Mouse (Mus musculus) CH12.LX (cell line): ENCODE results near the gene Smg5. TPM values are rescaled to one million over a fixed set of nuclear protein-coding genes. Genes with fewer than 3 reads are reported as not detected.

Source experiments
- DNase-seq: peaks from one replicate; pipeline ENCODE4 v3.0.0-alpha.2; 2013; ENCODE audit errors: extremely low read depth
- H3K27ac ChIP-seq: 2 replicates; pipeline ENCODE4 v1.5.1; 2012; ENCODE audit warnings: low read depth, mild to moderate bottlenecking, control low read depth, moderate library complexity; ENCODE audit not compliant: insufficient read depth
- H3K27me3 ChIP-seq: replicated peaks from 2 replicates; pipeline ENCODE3; 2012; ENCODE audit warnings: inconsistent platforms
- H3K36me3 ChIP-seq, 2 experiments: replicated peaks in 1 of 2; 2 replicates each; pipeline versions ENCODE3 to v1.6.1; 2012; ENCODE audit warnings: inconsistent platforms in 1 of 2, low read length in 1 of 2, mild to moderate bottlenecking in 1 of 2, mixed read lengths in 1 of 2, moderate library complexity in 1 of 2; ENCODE audit not compliant: control insufficient read depth in 1 of 2, insufficient read depth in 1 of 2
- H3K4me1 ChIP-seq, 2 experiments: 2 replicates each; pipeline ENCODE4 v1.6.1; 2012; ENCODE audit warnings: inconsistent platforms in 1 of 2, moderate library complexity in 1 of 2; ENCODE audit not compliant: insufficient read depth in 2 of 2, control insufficient read depth in 1 of 2
- H3K4me2 ChIP-seq: 2 replicates; pipeline ENCODE4 v1.6.1; 2012; ENCODE audit warnings: low read depth, mild to moderate bottlenecking, control low read depth; ENCODE audit not compliant: poor library complexity, insufficient read depth, severe bottlenecking
- H3K4me3 ChIP-seq, 3 experiments: fragments of 150-350 bp in 1 of 3; sonication (generic) in 1 of 3; replicated peaks in 1 of 3; 2 replicates each; pipeline versions ENCODE3 to v1.5.1; 2011 to 2012; ENCODE audit warnings: low read depth in 2 of 3, low read length in 2 of 3, mild to moderate bottlenecking in 2 of 3, moderate library complexity in 2 of 3, control low read depth in 1 of 3, improper control_type of control experiment in 1 of 3, inconsistent platforms in 1 of 3, mixed read lengths in 1 of 3; ENCODE audit not compliant: poor library complexity in 1 of 3
- H3K79me2 ChIP-seq: replicated peaks from 2 replicates; pipeline ENCODE4 v1.6.1; 2012; ENCODE audit warnings: mild to moderate bottlenecking, moderate library complexity; ENCODE audit not compliant: control insufficient read depth, poor library complexity, insufficient read depth, severe bottlenecking; ENCODE audit errors: extremely low read depth
- H3K9ac ChIP-seq: 2 replicates; pipeline ENCODE4 v1.6.1; 2012; ENCODE audit warnings: low read depth, mild to moderate bottlenecking, control low read depth, moderate library complexity; ENCODE audit not compliant: insufficient read depth
- H3K9me3 ChIP-seq: replicated peaks from 2 replicates; pipeline ENCODE3; 2012; ENCODE audit warnings: low read length, inconsistent platforms, mixed read lengths
- BHLHE40 ChIP-seq: IDR thresholded peaks from 2 replicates; pipeline ENCODE4 v1.6.1; 2011; ENCODE audit warnings: mild to moderate bottlenecking, low read depth, low read length, improper control_type of control experiment
- CHD1 ChIP-seq: IDR thresholded peaks from 2 replicates; pipeline ENCODE4 v1.6.1; 2012; ENCODE audit warnings: low read depth, low read length, improper control_type of control experiment, inconsistent platforms
- CHD2 ChIP-seq: IDR thresholded peaks from 2 replicates; pipeline ENCODE4 v1.6.1; 2011; ENCODE audit warnings: low read length, improper control_type of control experiment
- EP300 ChIP-seq: IDR thresholded peaks from 2 replicates; pipeline ENCODE4 v1.6.1; 2011; ENCODE audit warnings: low read length, improper control_type of control experiment
- ETS1 ChIP-seq: conservative IDR thresholded peaks from 2 replicates; pipeline ENCODE4 v1.6.1; 2012; ENCODE audit warnings: low read depth, mild to moderate bottlenecking, inconsistent platforms, low read length, improper control_type of control experiment, moderate library complexity
- GABPA ChIP-seq: IDR thresholded peaks from 2 replicates; pipeline ENCODE4 v1.6.1; 2012; ENCODE audit warnings: low read depth, low read length, improper control_type of control experiment, inconsistent platforms; ENCODE audit not compliant: insufficient replicate concordance
- JUND ChIP-seq: conservative IDR thresholded peaks from 2 replicates; pipeline ENCODE4 v1.6.1; 2011; ENCODE audit warnings: low read depth, low read length, improper control_type of control experiment
- MAFK ChIP-seq: IDR thresholded peaks from 2 replicates; pipeline ENCODE4 v1.6.1; 2011; ENCODE audit warnings: low read length, improper control_type of control experiment; ENCODE audit not compliant: insufficient replicate concordance
- MAZ ChIP-seq: IDR thresholded peaks from 2 replicates; pipeline ENCODE4 v1.6.1; 2012; ENCODE audit warnings: low read depth, mild to moderate bottlenecking, inconsistent platforms, low read length, improper control_type of control experiment, moderate library complexity
- MEF2A ChIP-seq: IDR thresholded peaks from 2 replicates; pipeline ENCODE4 v1.6.1; 2014; ENCODE audit warnings: low read depth, mild to moderate bottlenecking, inconsistent platforms, low read length, improper control_type of control experiment, borderline replicate concordance
- MXI1 ChIP-seq: IDR thresholded peaks from 2 replicates; pipeline ENCODE4 v1.6.1; 2011; ENCODE audit warnings: mild to moderate bottlenecking, low read depth, low read length, improper control_type of control experiment
- NELFE ChIP-seq: IDR thresholded peaks from 2 replicates; pipeline ENCODE4 v1.6.1; 2011; ENCODE audit warnings: low read depth, low read length, improper control_type of control experiment
- NRF1 ChIP-seq: IDR thresholded peaks from 2 replicates; pipeline ENCODE4 v1.6.1; 2014; ENCODE audit warnings: low read depth, mild to moderate bottlenecking, inconsistent platforms, low read length, improper control_type of control experiment, moderate library complexity
- POLR2AphosphoS2 ChIP-seq: IDR thresholded peaks from 2 replicates; pipeline ENCODE4 v1.6.1; 2011; ENCODE audit warnings: low read depth, low read length, improper control_type of control experiment
- RAD21 ChIP-seq: IDR thresholded peaks from 2 replicates; pipeline ENCODE4 v1.6.1; 2011; ENCODE audit warnings: low read depth, mild to moderate bottlenecking, low read length, improper control_type of control experiment, moderate library complexity
- RCOR1 ChIP-seq: conservative IDR thresholded peaks from 2 replicates; pipeline ENCODE4 v1.6.1; 2012; ENCODE audit warnings: low read depth, mild to moderate bottlenecking, inconsistent platforms, low read length, improper control_type of control experiment
- SIN3A ChIP-seq: IDR thresholded peaks from 2 replicates; pipeline ENCODE4 v1.6.1; 2012; ENCODE audit warnings: low read length, improper control_type of control experiment, inconsistent platforms
- SMC3 ChIP-seq: IDR thresholded peaks from 2 replicates; pipeline ENCODE4 v1.6.1; 2011; ENCODE audit warnings: low read depth, low read length, improper control_type of control experiment
- TBP ChIP-seq: conservative IDR thresholded peaks from 2 replicates; pipeline ENCODE4 v1.6.1; 2011; ENCODE audit warnings: low read depth, low read length, improper control_type of control experiment
- TCF12 ChIP-seq: IDR thresholded peaks from 2 replicates; pipeline ENCODE4 v1.6.1; 2014; ENCODE audit warnings: low read depth, mild to moderate bottlenecking, inconsistent platforms, low read length, improper control_type of control experiment
- UBTF ChIP-seq: IDR thresholded peaks from 2 replicates; pipeline ENCODE4 v1.6.1; 2012; ENCODE audit warnings: low read depth, mild to moderate bottlenecking, inconsistent platforms, low read length, improper control_type of control experiment, moderate library complexity
- USF1 ChIP-seq: IDR thresholded peaks from 2 replicates; pipeline ENCODE4 v1.6.1; 2014; ENCODE audit warnings: low read depth, mild to moderate bottlenecking, inconsistent platforms, low read length, improper control_type of control experiment
- USF2 ChIP-seq: conservative IDR thresholded peaks from 2 replicates; pipeline ENCODE4 v1.6.1; 2011; ENCODE audit warnings: low read depth, low read length, improper control_type of control experiment
- ZMIZ1 ChIP-seq: IDR thresholded peaks from 2 replicates; pipeline ENCODE4 v1.6.1; 2012; ENCODE audit warnings: low read depth, mild to moderate bottlenecking, inconsistent platforms, low read length, improper control_type of control experiment
- ZNF384 ChIP-seq: IDR thresholded peaks from 2 replicates; pipeline ENCODE4 v1.6.1; 2012; ENCODE audit warnings: low read depth, low read length, improper control_type of control experiment, inconsistent platforms
- dilution Hi-C: fragments of 300-500 bp; cut with MboI; formaldehyde crosslinking; loops from 2 replicates; pipeline ENCODE4 v1.14.3; 2020; ENCODE audit warnings: low sequenced_read_pairs; ENCODE audit not compliant: extremely low pct_unique_long_range_greater_than_20kb, extremely low pct_ligation_motif_present
- in situ Hi-C: fragments of 300-500 bp; cut with MboI; formaldehyde crosslinking; loops from 3 replicates; pipeline ENCODE4 v1.14.3; 2019; ENCODE audit warnings: low sequenced_read_pairs, low pct_ligation_motif_present, low pct_unique_long_range_greater_than_20kb, mixed read lengths
- polyA plus RNA-seq: library from polyadenylated mRNA; unstranded; fragments of >175 nt; gene quantifications from 2 replicates; pipeline ENCODE4 v1.2.1, GENCODE M21; 2012; ENCODE audit warnings: low read depth; ENCODE audit not compliant: insufficient read length
- total RNA-seq, 2 experiments: library from RNA; depleted of rRNA; stranded (reverse); fragments of 300-350 nt in 1 of 2; fragments of >200 nt in 1 of 2; gene quantifications; 2 replicates each; pipeline ENCODE4 v1.2.3; 2012 to 2014

Smg5 gene
- total and polyA plus RNA-seq, 3 experiments: 43.7 to 81.6 (median 58.3) TPM

DNA sequence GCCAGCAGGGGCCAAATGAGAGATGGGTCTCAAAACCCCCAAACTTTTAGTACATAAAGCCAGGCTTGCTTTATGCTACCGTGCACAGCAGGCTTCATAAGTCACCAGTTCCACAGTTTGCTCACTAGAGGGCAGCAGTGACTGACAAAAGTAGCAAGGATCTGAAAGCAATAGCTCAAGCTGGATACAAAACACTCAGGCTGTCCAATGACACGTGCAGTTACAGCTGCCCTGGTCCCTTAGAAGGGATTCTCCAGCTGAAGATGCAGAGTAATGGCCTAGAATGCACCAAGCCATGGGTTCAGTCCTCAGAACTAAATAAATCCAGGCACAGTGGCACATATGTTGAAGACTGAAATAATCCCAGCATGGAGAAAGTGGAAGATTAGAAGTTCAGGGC, 71.0 kb downstream of the Smg5 start (continued):
- TF ChIP-seq ZMIZ1 (no peak), RCOR1 (no peak), ZNF384 (no peak), MEF2A (no peak), GABPA (no peak), UBTF (no peak), USF2 (no peak), MAFK (no peak), TCF12 (no peak), SMC3 (peak; percentile 88), MXI1 (peak; percentile 82), NRF1 (no peak)
- TF ChIP-seq, all 38 proteins: peak for 9

DNA sequence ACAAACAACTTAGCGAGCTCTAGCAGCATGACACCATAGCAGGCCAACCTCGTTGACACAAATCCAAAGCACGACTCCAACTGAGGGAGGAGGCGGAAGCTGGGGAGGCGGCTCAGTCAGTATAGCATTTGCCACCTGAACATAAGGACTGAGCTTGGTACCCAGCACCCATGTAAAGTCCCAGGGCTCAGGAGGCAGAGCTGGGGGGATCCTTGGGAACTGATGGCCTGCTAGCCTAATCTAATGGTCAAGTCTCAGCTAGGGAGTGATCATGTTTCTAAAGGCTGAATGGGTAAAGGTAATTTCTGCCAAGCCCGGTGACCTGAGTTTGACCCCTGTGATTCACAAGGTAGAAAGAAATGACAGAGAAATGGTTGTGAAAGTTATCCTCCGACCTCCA, 71.5 kb downstream of the Smg5 start:
- TF ChIP-seq RAD21 (no peak), NRF1 (no peak), MAZ (no peak), SIN3A (0 out of 2 replicates have a peak, but pooled peaks have one; percentile 1), POLR2AphosphoS2 (no peak)
- H3K79me2 ChIP-seq: peaks cover 24% of the 10 kb centered on the region; the same call in 1 of the 2 replicates
- dilution Hi-C loops: no loop called here
- H3K4me1 ChIP-seq: peaks cover 8 to 44% of the 10 kb centered on the region in 2 experiments
- in situ Hi-C loops: loop anchor here (5.0 kb wide), 2 partner anchors 55 to 115 kb away; partner anchors contain the start of gene Sema4a
- H3K9me3 ChIP-seq: no peaks in the 10 kb centered on the region
- H3K4me2 ChIP-seq: no peak overlapping the region
- H3K27ac ChIP-seq: no peak overlapping the region
- H3K36me3 ChIP-seq: peaks cover 15 to 56% of the 10 kb centered on the region in 2 experiments
- H3K4me3 ChIP-seq: no peak overlapping the region
- DNase-seq: no peak
- H3K9ac ChIP-seq: no peak overlapping the region
- H3K27me3 ChIP-seq: no peaks in the 10 kb centered on the region

DNA sequence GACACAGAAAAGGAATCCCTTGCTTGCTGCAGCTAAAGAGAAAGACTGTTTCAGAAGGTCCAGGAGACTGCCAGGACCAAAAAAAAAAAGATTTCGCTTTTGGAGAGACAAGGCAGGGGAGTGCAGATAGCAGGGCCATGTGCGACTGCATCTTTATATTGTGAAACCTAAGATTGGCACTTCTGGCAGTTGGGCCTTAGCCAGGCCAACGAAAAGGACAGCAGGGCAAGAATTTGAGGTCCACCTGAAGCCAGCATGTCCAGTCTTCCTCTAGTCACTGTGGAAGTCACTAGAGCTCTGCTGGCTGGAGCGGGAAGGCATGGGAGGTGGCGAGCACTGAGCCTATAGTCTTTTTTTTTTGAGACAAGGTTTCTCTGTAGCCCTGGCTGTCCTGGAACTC, 72.9 kb downstream of the Smg5 start:
- peaks cover 8 to 42% of the 10 kb centered on the region in 2 experiments for H3K4me1 ChIP-seq
- in situ Hi-C loops: loop anchor here (5.0 kb wide), 2 partner anchors 53 to 113 kb away; partner anchors contain the start of gene Sema4a

More for the DNA sequence above, 72.9 kb downstream of the Smg5 start:
- Histone ChIP-seq H3K9ac (peak overlapping the region; percentile 65), H3K27ac (no peak overlapping the region), H3K4me2 (peak overlapping the region; percentile 45), H3K27me3 (no peaks in the 10 kb centered on the region), H3K9me3 (no peaks in the 10 kb centered on the region), H3K36me3 (peaks cover 17 to 54% of the 10 kb centered on the region in 2 experiments), H3K4me3 (peak overlapping the region; percentile 60 to 92 (median 77)), H3K79me2 (peaks cover 22% of the 10 kb centered on the region; the same call in 1 of the 2 replicates)
- dilution Hi-C loops: no loop called here
- DNase-seq: no peak
- no peak for TF ChIP-seq JUND
- TF ChIP-seq NELFE: no peak
- no peak for TF ChIP-seq BHLHE40
- no peak for TF ChIP-seq NRF1
- TF ChIP-seq SMC3: no peak
- no peak for TF ChIP-seq UBTF
- TF ChIP-seq MXI1: no peak
- TF ChIP-seq MAFK: no peak
- TF ChIP-seq TBP: no peak
- TF ChIP-seq USF1: no peak
- no peak for TF ChIP-seq CHD1
- TF ChIP-seq EP300: no peak
- TF ChIP-seq ETS1: no peak
- TF ChIP-seq CHD2: no peak
- no peak for TF ChIP-seq GABPA
- no peak for TF ChIP-seq TCF12
